Mouse (Mus musculus): ENCODE data around the gene Susd5. TPM values are rescaled to one million over a fixed set of nuclear protein-coding genes. Genes with fewer than 3 reads are reported as not detected.

The Susd5 gene
- total RNA-seq (2021) = 1 to 10 TPM; 1.0 to 1.4 TPM

GRCm38 (mm10) chr9:114057090-114057796 is at the start of gene Susd5:
Gene Susd5, plus strand, starts transcription at chr9:114057140.
- no peak for DNase-seq
- intact Hi-C loops (cut with DNase I) = no loop called here

DNA sequence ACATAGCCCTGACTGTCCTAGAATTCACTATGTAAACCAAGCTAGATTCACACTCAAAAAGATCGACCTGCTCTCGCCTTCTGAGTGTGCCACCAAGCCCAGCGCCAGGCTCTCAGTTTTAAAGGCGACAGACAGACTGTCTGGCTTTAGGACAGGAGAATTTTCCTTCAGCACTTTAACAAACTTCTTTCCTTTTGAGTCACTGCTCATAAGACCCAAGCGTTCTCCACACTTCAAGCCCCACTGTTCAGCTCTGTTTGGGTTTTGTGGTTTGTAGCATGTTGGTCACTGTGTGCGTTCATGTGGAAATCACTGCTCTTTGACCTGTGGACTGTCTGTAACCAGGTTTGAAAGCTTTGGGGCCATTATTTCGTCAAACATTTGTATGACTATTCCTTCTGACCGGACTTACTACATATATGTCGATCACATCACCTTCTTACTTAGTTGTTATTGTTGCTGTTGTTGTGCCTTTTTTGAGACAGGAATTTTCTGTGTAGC is 49.0 kb upstream of the Susd5 start:
- intact Hi-C loops (cut with DNase I) = no loop called here
- no peak for DNase-seq

- DNase-seq = no peak
- intact Hi-C loops (cut with DNase I) = no loop called here
Observed at GRCm38 (mm10) chr9:114009526-114009925, 47.4 kb upstream of the Susd5 start.

- no peak for DNase-seq
- intact Hi-C loops (cut with DNase I) = no loop called here
Observed at GRCm38 (mm10) chr9:114011203-114011602, 45.7 kb upstream of the Susd5 start.

GRCm38 (mm10) chr9:114014034-114014433 is 42.9 kb upstream of the Susd5 start:
- no peak for DNase-seq

DNA sequence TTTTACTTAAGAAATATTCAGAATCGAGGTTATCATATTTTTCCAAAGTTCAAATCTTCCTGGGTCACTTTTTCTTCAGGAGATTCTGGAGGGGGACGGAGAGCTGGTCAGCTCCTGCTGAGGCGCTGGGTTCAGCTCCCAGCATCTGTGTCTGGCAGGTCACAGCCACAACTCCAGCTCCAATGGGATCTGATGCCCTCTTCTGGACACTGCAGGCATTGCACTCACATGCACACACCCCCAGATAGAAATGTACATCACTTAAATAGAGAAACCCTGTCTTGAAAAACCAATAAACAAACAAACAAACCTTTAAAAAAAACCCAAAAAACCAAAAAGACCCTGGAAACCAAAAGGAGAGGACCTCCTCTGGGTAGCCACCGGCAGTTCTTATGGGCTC is 41.2 kb upstream of the Susd5 start:
- DNase-seq = no peak
- intact Hi-C loops (cut with DNase I) = no loop called here

More at GRCm38 (mm10) chr9:114014034-114014433, 42.9 kb upstream of the Susd5 start:
- intact Hi-C loops (cut with DNase I) = no loop called here

- intact Hi-C loops (cut with DNase I) = no loop called here
Observed at GRCm38 (mm10) chr9:114016402-114016801, 40.5 kb upstream of the Susd5 start.

GRCm38 (mm10) chr9:114019012-114019762 is 37.8 kb upstream of the Susd5 start:
- no peak for DNase-seq
- intact Hi-C loops (cut with DNase I) = no loop called here

More at GRCm38 (mm10) chr9:114016402-114016801, 40.5 kb upstream of the Susd5 start:
- DNase-seq = no peak

- DNase-seq = no peak
- intact Hi-C loops (cut with DNase I) = no loop called here
Observed at GRCm38 (mm10) chr9:114022141-114022540, 34.8 kb upstream of the Susd5 start.

DNA sequence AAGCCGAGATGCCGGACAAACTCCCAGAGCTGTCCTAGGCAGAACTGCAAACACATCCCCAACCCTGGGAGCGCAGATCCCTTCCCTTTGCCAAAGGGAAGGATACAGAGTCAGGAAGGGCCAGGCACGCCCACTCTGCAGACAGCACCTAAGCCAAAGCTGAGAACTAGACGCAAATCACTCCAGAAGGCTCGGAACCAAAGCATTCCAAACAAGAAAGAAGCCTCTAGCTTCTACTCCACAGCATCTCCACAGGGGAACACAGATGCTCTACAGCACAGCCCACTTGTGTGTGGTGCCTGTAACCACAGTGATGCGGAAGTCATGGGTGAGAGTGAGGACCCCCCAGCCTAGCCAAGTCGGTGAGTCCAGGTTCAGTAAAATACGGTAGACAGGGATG is 31.8 kb upstream of the Susd5 start:
- DNase-seq = no peak
- intact Hi-C loops (cut with DNase I) = no loop called here

GRCm38 (mm10) chr9:114025846-114026245 is 31.1 kb upstream of the Susd5 start:
- DNase-seq = no peak
- intact Hi-C loops (cut with DNase I) = no loop called here

- intact Hi-C loops (cut with DNase I) = no loop called here
Observed at GRCm38 (mm10) chr9:114026261-114026934, 30.5 kb upstream of the Susd5 start.

DNA sequence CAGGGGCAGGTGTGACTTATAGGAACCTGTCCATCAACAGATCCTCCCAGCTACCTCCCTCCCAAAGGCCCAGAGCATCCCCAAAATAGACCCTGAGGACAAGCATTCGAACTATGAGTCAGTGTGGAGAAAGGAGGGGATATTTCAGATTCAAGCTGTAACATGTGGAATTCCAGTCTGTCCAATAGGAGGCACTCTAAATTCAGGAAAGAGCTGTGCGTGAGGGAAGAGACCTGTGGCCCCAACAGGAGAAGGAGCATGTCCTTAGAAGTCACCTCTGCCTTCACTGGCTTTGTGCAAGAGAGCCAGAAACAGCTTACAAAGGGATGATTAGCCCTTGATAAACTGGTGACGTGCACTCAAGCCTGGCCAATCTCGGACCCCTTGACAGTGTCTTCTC is 16.0 kb upstream of the Susd5 start:
- no peak for DNase-seq
- intact Hi-C loops (cut with DNase I) = loop anchor here (5.0 kb wide), 1 partner anchor 49 kb away; no protein-coding TSS in a partner anchor

More at GRCm38 (mm10) chr9:114026261-114026934, 30.5 kb upstream of the Susd5 start:
- peak; percentile 64 to 76 for DNase-seq

- intact Hi-C loops (cut with DNase I) = loop anchor here (5.0 kb wide), 1 partner anchor 50 kb away; no protein-coding TSS in a partner anchor
- DNase-seq = no peak
Observed at GRCm38 (mm10) chr9:114042490-114042889, 14.4 kb upstream of the Susd5 start.

GRCm38 (mm10) chr9:114044446-114044845 is 12.5 kb upstream of the Susd5 start:
- intact Hi-C loops (cut with DNase I) = loop anchor here (5.0 kb wide), 1 partner anchor 52 kb away; no protein-coding TSS in a partner anchor
- no peak for DNase-seq

GRCm38 (mm10) chr9:114046028-114046427 is 10.9 kb upstream of the Susd5 start, which contains the start of gene Fbxl2:
Gene Fbxl2, minus strand, starts transcription at chr9:114046191.
- intact Hi-C loops (cut with DNase I) = no loop called here
- no peak for DNase-seq

- DNase-seq = no peak
- intact Hi-C loops (cut with DNase I) = no loop called here
Observed at GRCm38 (mm10) chr9:114046676-114047075, 10.3 kb upstream of the Susd5 start.

DNA sequence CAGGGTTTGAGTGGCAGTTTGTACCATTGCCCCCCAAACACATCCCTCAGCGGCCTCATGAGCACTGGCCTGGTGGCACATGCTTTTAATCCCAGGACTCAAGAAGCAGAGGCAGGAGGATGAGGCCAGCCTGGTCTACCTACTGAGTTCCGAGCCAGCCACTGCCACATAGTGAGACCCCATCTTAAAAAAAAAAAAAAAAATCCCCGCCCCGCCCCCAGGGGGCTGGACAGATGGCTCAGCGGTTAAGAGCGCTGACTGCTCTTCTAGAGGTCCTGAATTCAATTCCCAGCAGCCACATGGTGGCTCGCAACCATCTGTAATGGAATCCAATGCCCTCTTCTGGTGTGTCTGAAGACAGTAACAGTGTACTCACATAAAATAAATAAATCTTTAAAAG is 6.8 kb upstream of the Susd5 start:
- intact Hi-C loops (cut with DNase I) = no loop called here
- DNase-seq = no peak

GRCm38 (mm10) chr9:114050778-114051177 is 6.2 kb upstream of the Susd5 start:
- intact Hi-C loops (cut with DNase I) = no loop called here

GRCm38 (mm10) chr9:114052031-114052430 is 4.9 kb upstream of the Susd5 start:
- no peak for DNase-seq
- intact Hi-C loops (cut with DNase I) = no loop called here

More at GRCm38 (mm10) chr9:114050778-114051177, 6.2 kb upstream of the Susd5 start:
- no peak for DNase-seq

- DNase-seq = no peak
Observed at GRCm38 (mm10) chr9:114052866-114053265, 4.1 kb upstream of the Susd5 start.

More at GRCm38 (mm10) chr9:114052866-114053265, 4.1 kb upstream of the Susd5 start:
- intact Hi-C loops (cut with DNase I) = no loop called here
